Mouse (Mus musculus) liver, embryonic 11.5 days (tissue): ENCODE measurements around the gene Cyp2c65. TPM values are rescaled to one million over a fixed set of nuclear protein-coding genes. Genes with fewer than 3 reads are reported as not detected.
"Not testable (repeated sequence)": the region's sequence is repeated elsewhere in the genome, so short reads cannot be mapped to it uniquely, and the experiment has no call there.

ENCODE experiments used
- ATAC-seq: fragments of 200-750 bp; cut with Nextera tagmentation; replicated peaks from 2 replicates; pipeline ENCODE4 v1.8.0; 2017; ENCODE audit warnings: moderate number of reproducible peaks, mild to moderate bottlenecking, moderate TSS enrichment, moderate library complexity; ENCODE audit not compliant: low FRiP score
- DNase-seq: peaks from one replicate; pipeline ENCODE4 v3.0.0-alpha.2; 2017; ENCODE audit warnings: low spot score
- H3K27ac ChIP-seq: fragments of 300-500 bp; sonication (generic); 2 replicates; pipeline ENCODE4 v1.5.1; 2014; ENCODE audit warnings: mild to moderate bottlenecking, low read depth, low read length, control low read depth
- H3K27me3 ChIP-seq: fragments of 300-500 bp; sonication (generic); replicated peaks from 2 replicates; pipeline ENCODE4 v1.6.1; 2014; ENCODE audit warnings: low read length, mixed read lengths; ENCODE audit not compliant: control insufficient read depth, insufficient read depth
- H3K36me3 ChIP-seq: fragments of 300-500 bp; sonication (generic); 2 replicates; pipeline ENCODE4 v1.6.1; 2014; ENCODE audit warnings: mild to moderate bottlenecking, low read length, moderate library complexity, mixed read lengths; ENCODE audit not compliant: control insufficient read depth, insufficient read depth
- H3K4me1 ChIP-seq: fragments of 300-500 bp; sonication (generic); replicated peaks from 2 replicates; pipeline ENCODE4 v1.6.1; 2014; ENCODE audit warnings: low read length, mixed read lengths; ENCODE audit not compliant: control insufficient read depth, insufficient read depth
- H3K4me2 ChIP-seq: fragments of 300-500 bp; sonication (generic); 2 replicates; pipeline ENCODE4 v1.6.1; 2014; ENCODE audit warnings: mild to moderate bottlenecking, control low read depth, moderate library complexity
- H3K4me3 ChIP-seq: fragments of 300-500 bp; sonication (generic); 2 replicates; pipeline ENCODE4 v1.5.1; 2014; ENCODE audit warnings: low read depth, low read length, control low read depth
- H3K9ac ChIP-seq: fragments of 300-500 bp; sonication (generic); 2 replicates; pipeline ENCODE4 v1.6.1; 2014; ENCODE audit warnings: low read depth, low read length, control low read depth
- H3K9me3 ChIP-seq: fragments of 300-500 bp; sonication (generic); 2 replicates; pipeline ENCODE4 v1.6.1; 2016; ENCODE audit warnings: low read length, inconsistent platforms, mixed read lengths; ENCODE audit not compliant: control insufficient read depth
- WGBS: fragments of 180-500 bp; shearing (Covaris S2); extraction: QIAGEN DNeasy Blood & Tissue Kit; methylation state at CpG from one replicate; pipeline ENCODE4 v1.1.7; 2014; 5-methylcytosine and 5-hydroxymethylcytosine counted together
- polyA plus RNA-seq: library from polyadenylated mRNA; unstranded; fragments of >200 nt; fragmentation: Nextera tagmentation; extraction: Ambion mirVana; gene quantifications from 2 replicates; pipeline ENCODE4 v1.2.1, GENCODE M21; 2014

Gene Cyp2c65
- not detected in 2 replicates for polyA plus RNA-seq

DNA sequence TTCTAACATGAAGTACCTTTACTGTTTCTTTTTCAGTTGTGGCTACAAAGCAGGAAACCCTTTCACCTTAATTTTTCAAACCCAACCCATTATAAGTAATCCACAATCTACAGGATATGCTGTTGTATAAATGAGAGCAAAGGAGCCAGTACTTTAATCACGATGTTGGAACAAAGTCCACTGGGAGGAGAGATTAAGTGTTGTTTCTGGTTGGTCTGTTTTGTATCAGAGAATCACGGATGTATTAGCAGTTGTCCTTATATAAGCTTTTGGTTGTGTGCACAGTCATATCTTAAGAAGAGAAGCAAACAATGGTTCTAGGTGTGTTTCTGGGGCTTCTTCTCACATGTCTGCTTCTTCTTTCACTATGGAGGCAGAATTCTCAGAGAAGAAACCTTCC is at the start of gene Cyp2c65:
TSS of gene Cyp2c65 (plus strand) at position 297 of the 400 bp plus-strand sequence.
- H3K9ac ChIP-seq, result no peak within 1 kb of the TSS
- WGBS, result 60% methylated on average over 2 of the region's 2 CpGs
- H3K9me3 ChIP-seq, result no peaks in the 10 kb centered on the region
- H3K27ac ChIP-seq, result no peak within 1 kb of the TSS
- H3K4me2 ChIP-seq, result no peak within 1 kb of the TSS
- no peaks in the 10 kb centered on the region for H3K4me1 ChIP-seq
- H3K4me3 ChIP-seq, result no peak within 1 kb of the TSS
- DNase-seq, result no peak
- no peaks in the 10 kb centered on the region for H3K36me3 ChIP-seq
- H3K27me3 ChIP-seq, result no peaks in the 10 kb centered on the region
- ATAC-seq, result no peak

- 92% methylated on average over 1 of the region's 1 CpGs for WGBS
- ATAC-seq, result no peak
- H3K9ac ChIP-seq, result no peak overlapping the region
- no peaks in the 10 kb centered on the region for H3K27me3 ChIP-seq
- H3K36me3 ChIP-seq, result no peaks in the 10 kb centered on the region
- no peak overlapping the region for H3K4me2 ChIP-seq
- no peak for DNase-seq
- H3K27ac ChIP-seq, result no peak overlapping the region
- H3K4me3 ChIP-seq, result no peak overlapping the region
- H3K9me3 ChIP-seq, result no peaks in the 10 kb centered on the region
- H3K4me1 ChIP-seq, result no peaks in the 10 kb centered on the region
Observed at GRCm38 (mm10) chr19:39057928-39058327, 2.9 kb upstream of the Cyp2c65 start.

- H3K4me1 ChIP-seq, H3K4me3 ChIP-seq, H3K36me3 ChIP-seq, H3K9me3 ChIP-seq, ATAC-seq, H3K27me3 ChIP-seq, DNase-seq, H3K9ac ChIP-seq, H3K27ac ChIP-seq, H3K4me2 ChIP-seq: not testable (repeated sequence)
- WGBS, result 64% methylated on average over 2 of the region's 2 CpGs
Observed at GRCm38 (mm10) chr19:39098779-39099178, 38.0 kb downstream of the Cyp2c65 start.

- no peak for ATAC-seq
- Histone ChIP-seq H3K4me3 (no peak within 1 kb of the TSS), H3K4me2 (no peak within 1 kb of the TSS), H3K9me3 (no peaks in the 10 kb centered on the region), H3K27me3 (no peaks in the 10 kb centered on the region), H3K9ac (no peak within 1 kb of the TSS), H3K4me1 (no peaks in the 10 kb centered on the region), H3K36me3 (no peaks in the 10 kb centered on the region), H3K27ac (no peak within 1 kb of the TSS)
- DNase-seq, result no peak
- 69% methylated on average over 1 of the region's 1 CpGs for WGBS
Observed at GRCm38 (mm10) chr19:39113644-39114043, 52.8 kb downstream of the Cyp2c65 start, which contains the start of gene Cyp2c66. Cyp2c66 (plus strand) TSS chr19:39113898.

Other genes with a start within 250 kb of the Cyp2c65 start
- 12.6 and 14.3 TPM in 2 replicates for gene Noc3l, start 241.8 kb upstream of the Cyp2c65 start, polyA plus RNA-seq
- gene Tbc1d12, start 224.4 kb upstream of the Cyp2c65 start, polyA plus RNA-seq, result 1.9 and 2.4 TPM in 2 replicates
- 81.7 and 82.0 TPM in 2 replicates for gene Hells, start 130.1 kb upstream of the Cyp2c65 start, polyA plus RNA-seq
- not detected in 2 replicates for gene Cyp2c55, start 54.0 kb upstream of the Cyp2c65 start, polyA plus RNA-seq
- gene Cyp2c66, start 52.9 kb downstream of the Cyp2c65 start, polyA plus RNA-seq, result not detected in 2 replicates
- not detected in 2 replicates for gene Cyp2c29, start 208.4 kb downstream of the Cyp2c65 start, polyA plus RNA-seq